Mouse (Mus musculus) cortical plate, adult 2 months (tissue): ENCODE data around the gene Hhipl1.

ENCODE experiments used
- CTCF ChIP-seq: fragments of 200-500 bp; IDR thresholded peaks from 2 replicates; pipeline ENCODE4 v1.5.1; 2011; ENCODE audit warnings: mild to moderate bottlenecking, control low read depth, low read length; ENCODE audit not compliant: insufficient read depth; ENCODE audit errors: extremely low read depth
- POLR2A ChIP-seq: fragments of 200-500 bp; IDR thresholded peaks from 2 replicates; pipeline ENCODE4 v1.6.1; 2011; ENCODE audit warnings: mild to moderate bottlenecking, low read length, control low read depth; ENCODE audit not compliant: insufficient read depth; ENCODE audit errors: extremely low read depth

GRCm38 (mm10) chr12:108292419-108292818 lies 13.7 kb upstream of the Hhipl1 start:
- TF ChIP-seq CTCF (no peak), POLR2A (no peak)
